Mouse (Mus musculus): ENCODE results near the gene Adal.
"Not testable (repeated sequence)": the region's sequence is repeated elsewhere in the genome, so short reads cannot be mapped to it uniquely, and the experiment has no call there.

Gene Adal

DNA sequence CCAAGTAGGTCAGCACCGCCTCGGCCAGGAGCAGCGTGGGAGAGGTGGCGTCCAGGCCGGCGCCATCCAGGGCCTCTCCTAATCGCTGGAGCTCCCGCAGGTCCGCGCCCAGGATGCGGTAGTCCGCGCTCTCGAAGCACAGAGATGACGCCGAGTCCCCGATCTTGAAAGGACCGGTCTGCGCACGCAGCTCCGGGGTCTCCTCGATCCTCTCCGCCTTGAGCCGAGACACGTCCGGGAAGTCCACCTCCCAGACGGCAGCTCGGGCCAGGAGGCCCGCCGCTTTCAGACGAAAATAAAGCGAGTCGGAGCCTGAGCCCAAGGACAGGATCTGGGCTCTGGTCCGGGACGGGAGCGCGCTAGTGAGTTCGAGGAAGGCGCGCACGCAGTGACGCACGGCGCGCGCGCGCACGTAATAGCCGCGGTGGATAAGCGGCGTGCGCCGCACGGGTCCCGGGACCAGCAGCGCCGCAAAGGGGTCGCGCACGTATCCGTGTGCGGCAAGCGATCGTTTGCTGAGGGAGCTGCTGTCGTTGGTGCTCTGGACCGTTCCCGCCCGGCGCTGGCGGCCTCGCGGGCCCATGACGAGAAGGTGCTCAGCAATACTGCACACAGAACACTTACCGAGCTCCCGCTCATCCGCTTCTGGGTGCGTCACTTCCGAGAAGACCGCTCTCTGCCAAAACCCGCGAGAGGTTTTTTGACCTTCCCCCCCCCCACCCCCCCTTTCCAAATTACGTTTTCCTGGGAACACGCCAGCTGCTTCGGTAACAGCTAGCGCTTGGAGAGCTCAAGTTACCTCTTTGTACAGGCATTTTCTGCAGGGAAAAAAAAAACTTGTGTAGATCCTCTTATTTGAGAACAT, at the start of gene Adal, which contains the start of gene Lcmt2:
TSS of gene Adal (plus strand) at position 411 of the 865 bp plus-strand sequence.
TSS of gene Lcmt2 (minus strand) at position 636 of the 865 bp plus-strand sequence.
- peak; percentile 97 for DNase-seq (ENCODE audit: low read depth, low spot score)

DNA sequence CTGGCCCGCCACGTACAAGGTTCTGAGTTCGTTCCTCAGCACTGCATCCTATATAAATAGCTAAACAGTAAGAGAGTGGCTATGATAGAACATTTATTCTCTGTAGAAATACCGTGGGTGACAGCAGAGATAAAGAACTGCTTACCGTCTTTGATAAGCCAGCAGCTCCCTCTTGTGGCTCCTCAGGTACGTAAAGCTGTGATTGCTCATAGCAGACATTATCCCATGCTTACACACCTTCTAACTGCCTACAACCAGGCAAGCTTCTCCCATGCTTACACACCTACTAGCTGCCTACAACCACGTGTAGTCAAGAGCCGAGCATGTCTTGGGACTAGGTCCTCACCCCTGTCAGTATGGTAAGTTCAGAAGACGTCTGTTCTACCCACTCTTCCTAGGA, 38.2 kb upstream of the Adal start:
- DNase-seq (ENCODE audit: low read depth, low spot score) = peak; percentile 79

DNA sequence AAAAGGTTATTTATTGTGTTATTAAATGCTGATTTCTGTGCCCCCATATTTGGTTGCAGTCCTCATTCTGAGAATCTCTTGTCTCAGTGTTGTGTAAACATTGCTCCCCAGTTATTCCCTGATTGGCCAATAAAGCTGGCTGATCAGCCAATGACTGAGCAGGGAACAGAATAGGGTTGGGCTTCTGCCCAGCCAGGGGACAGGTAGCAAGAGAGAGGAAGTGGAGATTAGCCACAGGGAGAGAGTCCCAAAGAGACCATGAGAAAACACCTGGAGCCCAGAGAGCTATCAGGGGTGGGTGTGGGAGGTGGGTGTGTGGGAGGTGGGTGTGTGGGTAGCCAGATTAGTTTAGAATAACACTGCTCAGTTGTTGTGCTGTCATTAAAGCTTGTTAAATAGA, 34.3 kb upstream of the Adal start:
- peak; percentile 4 for DNase-seq (ENCODE audit: low read depth, low spot score)

DNA sequence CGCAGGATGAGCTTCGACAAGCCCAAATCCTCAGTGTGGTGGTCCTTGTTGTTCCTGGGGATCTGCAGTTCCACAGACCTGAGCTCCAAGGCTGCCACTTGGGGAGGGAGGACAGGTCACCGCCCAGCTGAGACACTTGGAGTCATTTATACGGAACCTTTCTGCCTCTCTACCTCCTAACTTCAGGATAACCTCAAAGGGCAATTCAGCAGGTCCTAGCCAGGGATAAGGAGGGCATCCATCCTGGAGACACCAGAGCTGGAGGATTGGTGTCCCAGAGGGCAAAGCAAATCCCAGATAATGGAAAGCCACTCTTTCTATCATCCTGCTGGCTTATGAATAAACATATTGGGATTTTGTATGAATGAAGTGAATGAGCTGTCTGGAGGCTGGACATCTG, 30.5 kb upstream of the Adal start, which contains the start of gene Tgm7:
TSS of gene Tgm7 (minus strand) at position 101 of the 400 bp plus-strand sequence.
- no peak for DNase-seq (ENCODE audit: low read depth, low spot score)

DNA sequence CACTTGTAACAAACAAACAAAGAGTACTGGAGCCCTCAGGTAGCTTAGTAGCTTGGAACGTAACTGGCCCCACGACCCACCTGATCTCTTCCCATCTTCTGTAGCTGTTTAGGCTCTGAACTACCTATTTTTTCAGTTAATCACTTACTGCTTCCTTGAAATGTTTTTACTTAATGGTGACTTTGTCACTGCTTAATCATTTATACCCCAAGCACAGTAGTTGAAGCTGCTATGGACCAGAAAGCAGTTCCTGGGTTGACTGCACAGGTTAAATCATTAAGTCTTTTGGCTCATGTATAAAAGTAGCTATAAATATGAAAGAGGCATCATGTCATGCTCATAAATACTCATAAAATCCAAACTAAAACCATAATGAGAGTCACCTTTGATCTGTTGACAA, 24.8 kb upstream of the Adal start:
- no peak for DNase-seq (ENCODE audit: low read depth, low spot score)

DNA sequence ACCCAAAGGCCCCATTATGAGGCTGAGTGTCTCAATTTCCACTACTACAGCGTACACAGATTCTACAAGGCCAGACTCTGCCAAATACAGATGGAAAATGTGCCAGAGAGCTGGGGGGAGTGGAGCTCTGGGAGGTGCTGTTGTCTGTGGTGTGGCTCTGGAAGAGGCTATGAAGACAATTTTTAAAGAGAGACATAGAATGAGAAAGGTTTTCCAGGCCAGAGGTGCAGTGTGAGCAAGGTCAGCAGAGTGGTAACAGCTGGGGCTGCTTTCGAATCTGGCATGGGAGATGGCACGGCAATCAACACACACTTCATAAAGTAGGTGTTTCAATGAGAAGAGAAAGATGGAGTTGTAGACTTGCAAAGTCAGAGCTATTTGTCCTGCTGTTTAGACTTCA, 21.0 kb upstream of the Adal start:
- no peak for DNase-seq (ENCODE audit: low read depth, low spot score)

DNA sequence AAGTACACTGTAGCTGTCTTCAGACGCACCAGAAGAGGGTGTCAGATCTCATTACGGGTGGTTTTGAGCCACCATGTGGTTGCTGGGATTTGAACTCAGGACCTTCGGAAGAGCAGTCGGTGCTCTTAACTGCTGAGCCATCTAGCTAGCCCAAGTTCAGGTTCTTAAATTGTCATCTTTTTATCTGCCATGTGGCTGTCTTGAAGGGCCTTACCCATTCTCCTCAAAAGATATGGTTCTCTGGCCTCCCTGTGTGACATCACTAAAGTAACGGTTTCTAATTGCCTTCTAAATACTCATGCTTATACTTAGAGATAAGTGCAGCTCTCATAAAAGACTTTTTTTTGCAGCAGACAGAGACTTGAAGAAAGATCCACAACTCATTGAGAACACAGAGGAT, 13.9 kb upstream of the Adal start:
- not testable (repeated sequence) for DNase-seq (ENCODE audit: low read depth, low spot score)

DNA sequence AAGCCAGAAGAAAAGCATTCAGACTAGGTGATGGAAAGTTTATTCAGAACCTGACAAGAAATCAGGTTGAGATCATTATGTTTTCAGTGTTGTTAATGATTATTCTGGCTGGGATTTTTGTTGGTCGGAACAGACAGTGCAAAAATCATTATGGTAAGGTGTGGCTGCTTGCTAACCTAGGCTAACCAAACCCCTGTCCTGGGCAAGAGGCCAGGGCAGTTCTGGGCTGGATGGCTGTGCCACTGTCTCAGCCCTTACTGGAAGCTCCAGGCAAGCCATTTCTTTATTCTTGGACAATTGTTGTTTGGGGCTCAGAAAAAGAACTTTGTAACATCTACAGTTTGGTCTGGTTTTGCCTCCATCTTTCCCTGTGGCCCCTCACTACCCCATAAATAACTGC, 12.7 kb upstream of the Adal start:
- no peak for DNase-seq (ENCODE audit: low read depth, low spot score)

DNA sequence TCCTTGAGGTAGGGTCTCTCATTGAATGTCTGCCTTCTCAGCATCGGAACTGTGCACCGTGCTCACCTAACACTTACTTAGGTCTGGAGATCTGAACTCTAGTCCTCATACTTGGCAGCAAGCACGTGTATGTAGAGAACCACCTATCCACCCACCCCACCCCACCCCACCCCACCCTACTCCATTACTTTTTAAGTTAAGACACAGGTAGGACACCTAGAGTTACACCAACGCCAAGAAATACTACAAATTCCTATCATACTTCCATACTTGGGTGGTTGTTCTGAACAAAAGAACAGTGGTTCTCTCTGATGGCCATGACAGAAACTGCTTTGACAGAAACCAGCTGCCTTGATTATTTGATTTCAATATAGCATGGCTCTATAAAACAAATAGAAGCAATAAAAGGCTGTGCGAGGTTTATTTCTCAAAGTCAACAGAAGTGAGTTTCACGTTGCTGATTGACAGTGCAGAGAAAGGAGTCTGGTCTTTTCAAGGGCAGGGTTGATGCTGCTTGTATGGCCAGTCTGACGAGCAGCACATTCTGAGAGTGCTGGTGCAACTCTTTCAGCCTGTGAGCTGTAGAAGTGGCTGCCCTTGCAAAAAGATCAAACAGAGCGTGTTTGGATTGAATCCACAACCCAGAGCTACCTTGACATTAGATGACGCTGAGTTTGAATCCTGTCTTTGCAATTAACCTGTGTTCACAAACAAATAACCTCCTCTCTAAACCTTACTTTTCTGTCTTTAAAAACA, 11.2 kb upstream of the Adal start:
- no peak for DNase-seq (ENCODE audit: low read depth, low spot score)

DNA sequence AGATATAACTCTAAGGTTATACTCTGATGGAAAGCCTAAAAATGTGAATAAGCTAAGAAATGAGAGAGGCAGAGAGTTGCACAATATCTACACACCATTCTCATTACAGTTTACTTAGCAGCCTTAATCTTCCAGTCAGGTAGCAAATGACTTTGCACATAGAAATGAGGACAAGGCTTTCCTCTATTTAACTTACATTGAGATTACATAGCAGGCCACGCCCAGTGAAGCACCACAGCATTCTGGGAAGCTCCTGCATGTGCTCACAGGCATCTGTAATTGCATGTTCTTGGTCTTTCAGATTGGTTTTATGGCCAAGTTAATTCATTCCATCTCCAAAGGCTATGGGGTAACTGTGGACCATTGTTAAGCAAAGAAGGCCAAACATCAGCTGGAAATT, 7.4 kb upstream of the Adal start:
- DNase-seq (ENCODE audit: low read depth, low spot score) = no peak

DNA sequence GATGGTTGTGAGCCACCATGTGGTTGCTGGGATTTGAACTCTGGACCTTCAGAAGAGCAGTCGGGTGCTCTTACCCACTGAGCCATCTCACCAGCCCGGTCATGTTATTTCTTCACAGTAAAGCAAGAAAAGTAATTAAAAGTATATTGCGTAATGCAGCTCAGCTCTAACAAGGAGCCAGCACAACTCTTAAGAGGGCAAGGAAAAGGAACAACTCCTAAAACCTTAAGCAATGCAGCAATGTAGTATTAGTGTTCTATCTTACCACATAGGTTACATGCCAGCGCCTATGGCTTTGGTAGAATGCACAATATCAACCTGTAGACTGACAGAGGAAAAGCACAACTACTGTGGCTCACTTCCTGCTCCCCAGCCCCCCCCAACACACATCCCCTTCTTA, 2.9 kb upstream of the Adal start:
- DNase-seq (ENCODE audit: low read depth, low spot score) = peak; percentile 12

DNA sequence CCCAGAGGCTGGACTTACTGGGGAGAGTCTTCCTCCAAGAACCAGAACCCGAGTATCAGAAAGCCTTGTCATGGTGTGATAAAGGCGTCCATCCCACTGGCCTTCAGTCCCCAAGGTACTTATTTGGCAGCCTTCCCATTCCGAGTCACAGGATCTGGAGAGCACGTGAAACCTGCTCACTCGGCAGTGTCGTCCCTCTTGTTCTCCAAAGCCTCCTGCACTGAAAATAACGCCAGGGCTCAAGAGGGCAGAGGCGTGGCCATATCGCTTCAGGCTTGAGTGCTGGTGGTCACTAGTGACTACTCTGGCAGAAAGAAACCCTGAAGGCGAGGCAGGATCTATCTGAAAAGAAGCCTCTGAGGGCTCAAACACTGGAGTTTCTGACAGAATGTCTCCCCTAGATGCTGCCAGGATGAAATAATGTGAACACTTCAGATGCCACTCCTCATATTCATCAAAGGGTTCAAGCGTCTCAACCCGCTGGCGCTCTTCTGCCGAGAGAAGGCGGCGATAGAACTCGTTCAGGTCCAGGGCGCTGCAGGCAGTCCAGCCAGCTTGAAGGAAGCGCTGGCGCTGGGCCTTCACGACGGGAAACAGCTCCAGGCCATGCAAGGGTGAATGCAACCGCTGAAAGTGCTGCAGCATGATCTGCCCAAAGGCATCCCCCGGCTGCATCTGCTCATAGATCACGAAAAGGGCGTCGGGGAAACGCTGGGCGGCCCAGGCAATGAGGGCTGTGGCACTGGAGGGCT, 786 bp upstream of the Adal start:
- DNase-seq (ENCODE audit: low read depth, low spot score) = no peak

DNA sequence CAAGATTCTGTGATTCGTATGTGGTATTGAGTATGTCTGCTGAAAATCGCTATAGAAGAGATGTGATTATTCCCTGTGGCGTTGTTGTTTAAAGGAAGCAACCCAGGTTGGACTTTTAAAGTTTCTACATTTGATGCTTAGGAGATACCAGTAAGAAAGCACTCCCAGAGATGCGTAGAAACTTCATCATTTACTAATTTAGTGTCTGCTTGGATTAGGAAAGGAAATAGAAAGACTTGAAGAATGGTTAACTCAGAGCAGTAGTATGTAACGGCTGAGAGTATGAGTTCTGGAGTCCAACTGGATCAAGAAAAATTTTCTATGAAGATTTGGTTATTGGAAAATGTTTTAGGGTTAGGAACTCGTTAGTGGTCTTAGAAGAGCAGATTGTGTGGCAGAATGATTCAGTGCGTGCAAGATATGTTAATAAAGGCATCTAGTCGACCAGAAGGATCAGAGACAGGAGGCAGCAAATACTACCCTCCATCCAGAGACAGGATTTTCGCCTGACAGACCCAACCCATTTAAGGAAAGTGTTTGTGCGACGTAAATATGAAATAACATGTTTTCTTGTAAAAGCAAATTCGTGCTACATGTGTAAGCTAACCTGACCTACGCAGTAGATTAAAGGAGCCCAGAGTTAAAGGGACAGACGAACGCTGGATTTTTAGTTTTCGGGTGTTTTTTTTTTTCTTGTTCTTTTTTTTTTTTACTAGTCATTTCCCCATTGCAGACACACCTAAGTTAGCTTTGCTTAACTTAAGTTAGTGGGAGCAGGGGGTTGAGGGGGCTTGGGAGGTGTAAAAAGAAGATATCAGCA, 1.2 kb downstream of the Adal start:
- peak; percentile 64 for DNase-seq (ENCODE audit: low read depth, low spot score)

DNA sequence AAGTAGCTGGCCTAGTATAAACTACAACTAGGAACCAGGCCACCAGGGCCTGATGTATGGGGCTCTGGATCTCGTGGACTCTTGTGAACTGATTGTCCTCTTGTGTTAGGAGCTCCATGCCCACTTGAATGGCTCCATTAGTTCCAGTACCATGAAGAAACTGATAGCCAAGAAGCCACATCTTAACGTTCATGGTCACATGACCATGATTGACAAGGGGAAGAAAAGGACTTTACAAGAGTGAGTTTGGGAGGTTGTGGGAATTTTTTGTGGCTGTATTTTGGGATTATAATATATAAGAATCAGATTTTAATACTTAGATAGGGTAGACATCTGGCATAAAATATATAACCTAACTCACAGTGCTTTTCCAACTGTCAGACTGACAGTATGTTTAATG, 2.2 kb downstream of the Adal start:
- DNase-seq (ENCODE audit: low read depth, low spot score) = peak; percentile 15

DNA sequence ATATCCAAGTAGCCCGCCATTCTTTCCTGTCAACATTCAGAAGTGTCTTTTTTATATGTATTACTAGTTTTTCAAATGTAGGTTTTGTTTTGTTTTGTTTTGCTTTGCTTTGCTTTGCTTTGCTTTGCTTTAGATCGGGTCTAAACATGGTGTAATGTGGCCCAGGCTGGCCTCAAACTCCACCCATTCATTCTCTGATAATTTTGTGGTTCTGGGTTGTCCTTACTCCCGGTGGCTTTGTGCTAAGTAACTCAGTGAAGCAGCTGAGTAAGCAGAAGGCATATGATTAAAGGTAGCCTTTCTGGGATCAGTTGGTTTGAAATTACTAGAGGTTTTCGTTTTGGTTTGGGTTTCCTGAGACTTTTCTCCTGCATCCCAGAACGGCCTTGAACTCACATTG, 9.5 kb downstream of the Adal start:
- DNase-seq (ENCODE audit: low read depth, low spot score) = no peak

DNA sequence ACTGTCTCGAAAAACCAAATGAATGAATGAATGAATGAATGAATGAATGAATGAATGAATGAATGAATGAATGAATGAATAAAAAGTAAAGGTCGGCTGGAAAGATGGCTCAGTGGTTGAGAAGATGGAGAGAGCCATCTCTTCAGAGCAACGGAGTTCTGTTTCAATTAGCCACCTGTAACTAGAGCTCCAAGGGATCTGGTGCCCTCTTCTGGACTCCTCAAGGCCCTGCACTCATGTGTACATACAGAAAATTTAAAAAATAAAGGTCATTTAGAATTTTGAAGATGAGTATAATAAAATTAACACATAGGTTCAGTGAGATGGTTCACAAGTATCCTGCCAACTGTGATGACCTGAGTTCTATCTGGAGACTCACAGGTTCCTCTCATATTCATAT, 12.9 kb downstream of the Adal start:
- DNase-seq (ENCODE audit: low read depth, low spot score) = peak; percentile 35

DNA sequence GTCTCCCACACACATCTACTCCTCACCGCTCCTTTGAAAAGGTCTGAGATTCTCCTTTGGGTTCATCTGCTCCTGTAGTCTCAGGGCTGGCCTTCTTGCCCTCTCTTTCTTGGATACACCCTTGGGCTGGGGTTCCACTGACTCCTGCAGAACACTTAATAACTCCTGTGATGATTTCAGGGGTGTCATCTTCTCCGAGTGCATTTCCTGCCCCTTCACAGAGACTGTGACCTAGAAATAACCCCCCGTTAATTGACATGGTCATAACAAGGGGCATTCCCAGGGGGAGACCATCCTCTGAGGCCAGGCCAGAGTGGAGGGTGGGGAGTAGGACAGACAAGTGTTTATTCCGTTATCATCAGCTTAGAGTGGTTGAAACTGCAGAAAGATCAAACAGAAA, 28.9 kb downstream of the Adal start:
- no peak for DNase-seq (ENCODE audit: low read depth, low spot score)

DNA sequence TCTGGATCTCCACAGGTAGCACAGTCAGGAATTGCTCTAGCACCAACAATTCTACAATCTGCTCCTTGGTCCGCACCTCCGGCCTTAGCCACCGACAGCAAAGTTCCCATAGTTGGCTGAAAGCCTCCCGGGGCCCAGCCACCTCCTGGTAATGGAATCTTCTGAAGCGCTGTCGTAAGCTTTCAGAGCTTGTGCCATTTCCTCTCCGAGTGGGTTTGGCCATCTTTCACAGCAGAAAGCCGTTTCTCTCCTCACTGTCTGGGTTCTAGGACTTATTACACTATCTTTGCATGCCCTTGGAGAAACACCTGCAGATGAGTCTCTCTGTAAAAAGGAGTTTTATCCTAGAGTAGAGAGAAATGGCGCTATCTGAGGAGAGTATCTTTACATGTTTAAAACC, 29.7 kb downstream of the Adal start:
- peak; percentile 50 for DNase-seq (ENCODE audit: low read depth, low spot score)

DNA sequence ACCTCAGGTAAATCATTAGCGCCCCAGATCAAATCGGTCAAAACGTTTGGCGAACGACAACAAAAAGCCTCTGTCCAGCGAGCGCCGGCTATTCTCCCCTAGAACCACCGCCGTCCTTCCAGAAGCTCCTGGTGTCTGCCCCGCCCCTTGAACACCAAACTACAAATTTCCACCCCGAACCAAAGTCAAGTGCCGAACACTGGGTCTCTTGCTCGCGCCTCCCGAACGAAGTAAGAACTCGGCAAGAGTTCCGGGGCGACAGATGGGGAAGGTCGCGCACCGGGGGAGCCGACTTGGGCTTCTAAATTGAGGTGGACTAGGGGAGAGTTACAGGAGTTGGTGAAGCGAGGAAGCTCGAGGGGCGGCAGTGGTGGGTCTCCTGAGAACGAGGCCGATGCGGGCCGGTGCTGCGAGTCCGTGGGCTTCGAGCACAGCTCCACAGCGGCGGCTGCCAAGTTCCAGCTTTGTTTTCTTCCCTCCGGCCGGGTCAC, 30.3 kb downstream of the Adal start, which contains the start of gene Tubgcp4:
TSS of gene Tubgcp4 (plus strand) at position 174 of the 491 bp plus-strand sequence.
- DNase-seq (ENCODE audit: low read depth, low spot score) = no peak

DNA sequence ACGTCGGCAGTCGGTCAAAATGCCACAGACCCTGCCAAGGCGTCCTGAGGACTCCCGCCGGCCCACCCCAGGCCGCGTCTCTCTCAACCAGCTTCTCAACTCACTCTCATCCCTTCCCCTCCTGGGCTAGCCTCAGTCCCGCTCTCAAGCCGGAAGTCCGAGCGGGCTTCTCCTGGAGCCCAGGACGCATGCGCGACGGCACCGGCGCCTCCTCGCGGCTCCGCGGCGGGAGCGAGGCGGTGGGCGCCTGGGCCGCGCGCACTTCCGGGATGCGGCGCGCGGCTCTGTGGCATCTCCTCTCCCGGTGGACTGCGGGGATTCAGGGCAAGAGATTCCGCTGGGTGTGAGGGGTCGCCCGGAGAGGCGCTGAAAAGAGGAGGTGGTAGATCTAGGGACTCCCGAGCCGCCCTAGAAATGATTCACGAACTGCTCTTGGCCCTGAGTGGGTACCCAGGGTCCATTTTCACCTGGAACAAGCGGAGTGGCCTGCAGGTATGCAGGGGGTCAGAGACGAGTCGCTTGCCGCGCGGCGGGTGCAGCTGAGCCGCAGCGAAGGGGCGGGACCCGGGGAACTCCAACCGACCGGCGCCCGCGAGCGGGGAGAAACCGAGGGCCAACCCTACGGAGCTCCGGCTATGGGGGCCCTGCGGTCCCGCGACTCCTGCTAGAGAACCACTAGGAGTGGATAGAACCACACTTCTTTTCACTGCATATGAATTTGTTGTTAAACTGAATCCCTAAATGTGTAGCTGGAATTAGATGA, 30.9 kb downstream of the Adal start, which contains the start of gene Zscan29:
TSS of gene Zscan29 (minus strand) at position 146 of the 763 bp plus-strand sequence.
- peak; percentile 93 for DNase-seq (ENCODE audit: low read depth, low spot score)
